Mouse (Mus musculus): ENCODE measurements at regions not wholly inside any gene's neighbourhood (a gene's known extent, or its start where the extent isn't known, plus 50 kb on each side); places are given as distances from the start of the nearest gene placed in this dataset.

- no peaks in the 10 kb centered on the region for H3K9me3 ChIP-seq
- no peak overlapping the region for H3K4me3 ChIP-seq
- H3K27ac ChIP-seq: no peak overlapping the region
- H3K4me1 ChIP-seq: no peaks in the 10 kb centered on the region; the same call in 1 of the 2 replicates
- H3K36me3 ChIP-seq: no peaks in the 10 kb centered on the region
- no peaks in the 10 kb centered on the region for H3K27me3 ChIP-seq (ENCODE audit: insufficient read depth, poor library complexity, severe bottlenecking)
- 78% methylated on average over 7 of the region's 7 CpGs for WGBS
- no peak for DNase-seq (ENCODE audit: low spot score)
Observed at GRCm38 (mm10) chr4:91094382-91094781, 306.2 kb downstream of the Elavl2 start.

- no peaks in the 10 kb centered on the region; the same call in 1 of the 2 replicates for H3K4me1 ChIP-seq
- H3K27ac ChIP-seq: no peak overlapping the region
- H3K9me3 ChIP-seq: no peaks in the 10 kb centered on the region
- no peaks in the 10 kb centered on the region for H3K36me3 ChIP-seq
- no peak for DNase-seq (ENCODE audit: low spot score)
- WGBS: 63% methylated on average over 4 of the region's 4 CpGs
- no peaks in the 10 kb centered on the region for H3K27me3 ChIP-seq (ENCODE audit: insufficient read depth, poor library complexity, severe bottlenecking)
- no peak overlapping the region for H3K4me3 ChIP-seq
Observed at GRCm38 (mm10) chr4:91093885-91094284, 306.7 kb downstream of the Elavl2 start.

- DNase-seq (ENCODE audit: low spot score): no peak
- Histone ChIP-seq H3K4me1 (no peaks in the 10 kb centered on the region; the same call in 1 of the 2 replicates), H3K36me3 (no peaks in the 10 kb centered on the region), H3K4me3 (no peak overlapping the region), H3K27me3 (ENCODE audit: insufficient read depth, poor library complexity, severe bottlenecking) (no peaks in the 10 kb centered on the region), H3K9me3 (no peaks in the 10 kb centered on the region), H3K27ac (no peak overlapping the region)
- WGBS: 88% methylated on average over 8 of the region's 8 CpGs
Observed at GRCm38 (mm10) chr4:91092323-91092722, 308.3 kb downstream of the Elavl2 start.

- H3K27ac ChIP-seq: no peak overlapping the region
- no peaks in the 10 kb centered on the region for H3K9me3 ChIP-seq
- H3K27me3 ChIP-seq (ENCODE audit: insufficient read depth, poor library complexity, severe bottlenecking): no peaks in the 10 kb centered on the region
- DNase-seq (ENCODE audit: low spot score): no peak
- WGBS: 81% methylated on average over 3 of the region's 3 CpGs
- no peaks in the 10 kb centered on the region for H3K36me3 ChIP-seq
- no peaks in the 10 kb centered on the region; the same call in 1 of the 2 replicates for H3K4me1 ChIP-seq
- no peak overlapping the region for H3K4me3 ChIP-seq
Observed at GRCm38 (mm10) chr4:91091910-91092309, 308.7 kb downstream of the Elavl2 start.

- no peak overlapping the region for H3K4me3 ChIP-seq
- H3K27me3 ChIP-seq (ENCODE audit: insufficient read depth, poor library complexity, severe bottlenecking): no peaks in the 10 kb centered on the region
- no peak overlapping the region for H3K27ac ChIP-seq
- 55% methylated on average over 3 of the region's 3 CpGs for WGBS
- H3K36me3 ChIP-seq: no peaks in the 10 kb centered on the region
- no peaks in the 10 kb centered on the region for H3K4me1 ChIP-seq
- DNase-seq (ENCODE audit: low spot score): no peak
- no peaks in the 10 kb centered on the region for H3K9me3 ChIP-seq
Observed at GRCm38 (mm10) chr4:91083950-91084349, 316.6 kb downstream of the Elavl2 start.

- H3K36me3 ChIP-seq: no peaks in the 10 kb centered on the region
- WGBS: 73% methylated on average over 4 of the region's 4 CpGs
- DNase-seq (ENCODE audit: low spot score): no peak
Observed at GRCm38 (mm10) chr4:91081447-91081846, 319.1 kb downstream of the Elavl2 start.

GRCm38 (mm10) chr4:91080620-91081441, 319.8 kb downstream of the Elavl2 start:
- 26% methylated on average over 10 of the region's 10 CpGs for WGBS
- Histone ChIP-seq H3K27me3 (ENCODE audit: insufficient read depth, poor library complexity, severe bottlenecking) (no peaks in the 10 kb centered on the region), H3K4me1 (no peaks in the 10 kb centered on the region), H3K9me3 (no peaks in the 10 kb centered on the region), H3K4me3 (no peak overlapping the region), H3K27ac (no peak overlapping the region), H3K36me3 (no peaks in the 10 kb centered on the region)
- DNase-seq (ENCODE audit: low spot score): no peak

More at GRCm38 (mm10) chr4:91081447-91081846, 319.1 kb downstream of the Elavl2 start:
- H3K9me3 ChIP-seq: no peaks in the 10 kb centered on the region
- no peak overlapping the region for H3K4me3 ChIP-seq
- no peak overlapping the region for H3K27ac ChIP-seq
- no peaks in the 10 kb centered on the region for H3K27me3 ChIP-seq (ENCODE audit: insufficient read depth, poor library complexity, severe bottlenecking)
- H3K4me1 ChIP-seq: no peaks in the 10 kb centered on the region

GRCm38 (mm10) chr4:91071263-91071662, 329.3 kb downstream of the Elavl2 start:
- Histone ChIP-seq H3K4me3 (no peak overlapping the region), H3K27ac (no peak overlapping the region), H3K27me3 (ENCODE audit: insufficient read depth, poor library complexity, severe bottlenecking) (no peaks in the 10 kb centered on the region), H3K36me3 (no peaks in the 10 kb centered on the region), H3K9me3 (no peaks in the 10 kb centered on the region), H3K4me1 (no peaks in the 10 kb centered on the region)
- 79% methylated on average over 2 of the region's 2 CpGs for WGBS
- DNase-seq (ENCODE audit: low spot score): no peak

- Histone ChIP-seq H3K9me3 (no peaks in the 10 kb centered on the region), H3K36me3 (no peaks in the 10 kb centered on the region), H3K27me3 (ENCODE audit: insufficient read depth, poor library complexity, severe bottlenecking) (no peaks in the 10 kb centered on the region), H3K4me3 (no peak overlapping the region), H3K4me1 (no peaks in the 10 kb centered on the region), H3K27ac (no peak overlapping the region)
- WGBS: 70% methylated on average over 2 of the region's 2 CpGs
- DNase-seq (ENCODE audit: low spot score): no peak
Observed at GRCm38 (mm10) chr4:91060933-91061332, 339.7 kb downstream of the Elavl2 start.

GRCm38 (mm10) chr4:91051913-91052312, 348.7 kb downstream of the Elavl2 start:
- Histone ChIP-seq H3K4me1 (no peaks in the 10 kb centered on the region), H3K9me3 (no peaks in the 10 kb centered on the region), H3K4me3 (no peak overlapping the region), H3K27ac (no peak overlapping the region), H3K27me3 (ENCODE audit: insufficient read depth, poor library complexity, severe bottlenecking) (no peaks in the 10 kb centered on the region), H3K36me3 (no peaks in the 10 kb centered on the region)
- DNase-seq (ENCODE audit: low spot score): no peak
- WGBS: 55% methylated on average over 2 of the region's 2 CpGs

GRCm38 (mm10) chr4:91029462-91029861, 371.1 kb downstream of the Elavl2 start:
- Histone ChIP-seq H3K9me3 (no peaks in the 10 kb centered on the region), H3K36me3 (no peaks in the 10 kb centered on the region), H3K4me1 (no peaks in the 10 kb centered on the region), H3K4me3 (no peak overlapping the region), H3K27ac (no peak overlapping the region), H3K27me3 (ENCODE audit: insufficient read depth, poor library complexity, severe bottlenecking) (no peaks in the 10 kb centered on the region)
- 80% methylated on average over 2 of the region's 2 CpGs for WGBS
- DNase-seq (ENCODE audit: low spot score): no peak

- Histone ChIP-seq H3K4me3 (no peak overlapping the region), H3K27ac (no peak overlapping the region), H3K9me3 (no peaks in the 10 kb centered on the region), H3K27me3 (ENCODE audit: insufficient read depth, poor library complexity, severe bottlenecking) (no peaks in the 10 kb centered on the region), H3K36me3 (no peaks in the 10 kb centered on the region), H3K4me1 (no peaks in the 10 kb centered on the region)
- DNase-seq (ENCODE audit: low spot score): no peak
- WGBS: 80% methylated on average over 6 of the region's 6 CpGs
Observed at GRCm38 (mm10) chr4:91028013-91028626, 372.5 kb downstream of the Elavl2 start.

- 75% methylated on average over 2 of the region's 2 CpGs for WGBS
- no peak overlapping the region for H3K4me3 ChIP-seq
- H3K27ac ChIP-seq: no peak overlapping the region
- no peaks in the 10 kb centered on the region for H3K27me3 ChIP-seq (ENCODE audit: insufficient read depth, poor library complexity, severe bottlenecking)
- no peaks in the 10 kb centered on the region for H3K36me3 ChIP-seq
- no peaks in the 10 kb centered on the region for H3K9me3 ChIP-seq
- DNase-seq (ENCODE audit: low spot score): no peak
- no peaks in the 10 kb centered on the region for H3K4me1 ChIP-seq
Observed at GRCm38 (mm10) chr4:90996388-90997092, 404.0 kb downstream of the Elavl2 start.
